Mouse (Mus musculus) NIH3T3 (cell line): ENCODE results near the gene Dnah7c.
"Not testable (repeated sequence)": the region's sequence is repeated elsewhere in the genome, so short reads cannot be mapped to it uniquely, and the experiment has no call there.

Experiments used
- DNase-seq: peaks from one replicate; pipeline ENCODE4 v3.0.0-alpha.2; 2012; ENCODE audit warnings: low read depth

Dnah7c gene

DNA sequence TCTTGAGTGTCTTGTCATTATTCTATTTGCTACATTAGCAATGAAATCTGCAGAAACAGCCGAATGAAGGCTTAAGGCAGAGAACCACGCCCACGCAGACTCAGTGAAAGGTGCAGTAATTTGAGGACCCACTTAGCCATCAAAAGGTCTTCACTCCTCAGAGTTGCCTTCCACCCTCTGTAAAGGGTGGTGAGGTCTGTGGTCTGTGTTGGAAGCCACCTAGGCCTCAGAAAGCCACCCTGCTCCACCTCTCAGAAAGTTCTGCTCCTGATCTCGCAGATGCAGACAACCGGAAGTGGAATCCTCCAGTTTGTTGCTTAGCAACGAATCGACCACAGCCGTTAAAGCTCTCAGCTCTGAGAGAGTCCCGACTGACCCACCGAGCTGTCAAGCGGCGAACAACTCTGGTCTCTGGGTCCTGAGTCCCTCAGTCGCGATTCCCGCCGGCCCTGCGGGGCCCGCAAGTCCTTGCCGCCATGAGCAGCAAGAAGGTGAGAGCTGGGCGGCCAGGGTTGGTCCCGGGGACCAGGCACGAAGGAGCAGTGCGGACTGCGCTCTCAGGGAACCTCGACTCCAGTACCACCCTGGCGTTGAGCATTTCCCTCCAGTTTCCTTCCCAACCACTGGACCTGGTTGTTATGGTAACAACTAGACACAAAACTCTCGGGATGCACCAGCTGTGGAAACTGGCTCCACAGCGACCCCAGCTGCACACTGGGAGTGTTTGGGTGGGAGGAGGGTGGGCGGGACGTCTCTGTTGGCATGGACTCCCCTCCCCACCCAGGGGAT is at the start of gene Dnah7c:
Dnah7c (plus strand) TSS at position 456 of the 789 bp plus-strand sequence.
- DNase-seq, result no peak

DNA sequence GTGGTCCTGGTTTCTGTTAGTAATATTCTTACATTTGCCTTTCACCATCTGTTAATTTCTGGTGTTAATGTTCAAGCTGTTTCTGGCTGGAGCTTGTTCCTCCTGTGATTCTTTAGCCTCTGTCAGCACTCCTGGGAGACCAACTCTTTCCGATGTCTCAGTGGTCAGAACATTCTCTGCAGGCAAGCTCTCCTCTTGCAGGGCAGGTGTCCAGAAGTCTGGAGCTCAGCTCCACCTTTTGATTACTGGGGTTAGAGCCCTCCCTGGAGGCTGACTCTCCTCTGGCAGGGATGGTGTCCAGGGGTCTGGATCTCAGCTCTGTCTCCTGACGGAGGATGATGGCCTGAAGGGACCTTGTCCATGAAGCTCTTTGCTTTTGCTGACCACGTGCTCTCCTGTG is 44.8 kb upstream of the Dnah7c start:
- not testable (repeated sequence) for DNase-seq

DNA sequence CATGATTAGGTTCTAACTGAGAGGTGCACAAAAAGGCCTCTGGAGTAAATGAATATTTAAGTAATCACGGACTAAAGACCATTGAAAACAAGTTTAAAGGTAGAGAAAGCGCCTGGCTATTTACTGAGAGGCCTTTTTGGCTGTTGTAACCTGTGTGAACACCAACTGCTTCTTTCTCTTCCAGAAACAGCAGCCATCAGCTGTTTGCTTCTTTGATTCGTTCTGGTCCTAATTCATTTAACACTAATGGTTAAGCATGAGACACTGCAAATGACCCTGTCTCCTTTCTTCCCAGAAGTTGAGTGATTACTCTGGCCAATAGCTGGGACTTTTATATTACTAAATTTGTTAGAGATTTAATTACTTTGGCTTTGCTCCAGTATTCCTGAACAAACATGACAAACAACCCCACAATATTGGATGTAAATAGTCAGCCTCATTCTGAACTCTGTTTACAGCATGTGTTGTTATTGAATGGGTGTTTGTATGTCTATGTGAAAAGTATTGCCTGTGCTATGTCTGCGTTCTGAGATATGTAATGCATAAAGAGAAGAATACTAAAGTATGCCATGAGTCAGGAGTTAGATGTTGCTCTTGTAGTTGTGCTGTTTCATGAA is 30.6 kb upstream of the Dnah7c start:
- DNase-seq, result not testable (repeated sequence)

DNA sequence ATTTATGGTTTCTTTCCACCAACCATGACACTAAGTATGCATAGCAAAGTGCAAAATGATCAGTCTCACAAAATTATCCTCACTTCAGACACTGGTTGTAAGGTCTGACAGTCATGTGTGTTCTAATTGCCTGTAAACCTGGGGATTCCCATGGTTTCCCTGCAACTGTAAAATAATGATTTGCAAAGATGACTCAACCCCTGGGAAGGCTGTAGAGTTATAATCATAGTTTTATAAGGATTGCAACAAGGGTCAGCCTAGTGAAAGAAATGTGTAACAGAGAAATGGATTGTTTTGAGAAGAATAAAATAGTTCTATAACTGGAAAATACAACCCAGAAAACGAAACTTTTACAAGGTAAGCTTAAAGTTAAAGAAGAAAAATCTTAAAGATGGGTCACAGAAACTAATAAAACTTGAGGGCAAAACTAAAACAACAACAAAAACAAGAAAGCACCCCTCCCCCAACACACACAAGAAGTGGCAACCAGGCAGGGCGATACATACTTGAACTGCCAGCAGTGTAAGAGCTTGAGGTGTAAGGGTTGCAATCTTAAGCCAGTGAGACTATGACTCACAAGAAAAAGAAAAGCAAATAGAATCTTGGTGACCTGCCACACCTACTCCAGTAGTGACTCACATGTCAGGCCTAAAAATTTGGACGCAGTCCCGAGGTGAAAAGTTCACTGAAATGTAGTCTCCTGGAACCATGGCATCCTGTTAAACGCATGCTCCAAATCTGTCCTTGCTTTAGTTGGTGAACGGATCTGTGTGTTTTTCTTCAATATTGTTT is 16.9 kb upstream of the Dnah7c start:
- DNase-seq, result peak; percentile 63

DNA sequence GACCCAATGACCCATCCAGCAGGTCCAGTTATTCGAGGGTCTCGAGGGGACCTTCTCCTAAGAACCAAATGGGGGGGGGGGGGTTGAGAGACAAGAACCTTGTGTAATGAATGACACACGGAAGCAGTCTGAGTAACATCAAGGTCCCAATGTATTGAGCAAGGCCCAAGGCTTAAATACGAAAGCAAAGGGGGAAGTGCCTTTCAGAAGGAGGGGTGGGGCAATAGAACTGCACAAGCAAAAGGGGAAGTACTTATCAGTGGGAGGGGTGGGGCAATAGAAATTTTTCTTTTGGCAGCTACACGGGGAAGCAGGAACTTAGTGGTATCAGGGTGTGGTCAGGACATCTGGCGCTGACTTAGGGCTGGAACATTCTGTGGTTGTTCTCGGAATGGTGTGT is 10.6 kb upstream of the Dnah7c start:
- not testable (repeated sequence) for DNase-seq

DNA sequence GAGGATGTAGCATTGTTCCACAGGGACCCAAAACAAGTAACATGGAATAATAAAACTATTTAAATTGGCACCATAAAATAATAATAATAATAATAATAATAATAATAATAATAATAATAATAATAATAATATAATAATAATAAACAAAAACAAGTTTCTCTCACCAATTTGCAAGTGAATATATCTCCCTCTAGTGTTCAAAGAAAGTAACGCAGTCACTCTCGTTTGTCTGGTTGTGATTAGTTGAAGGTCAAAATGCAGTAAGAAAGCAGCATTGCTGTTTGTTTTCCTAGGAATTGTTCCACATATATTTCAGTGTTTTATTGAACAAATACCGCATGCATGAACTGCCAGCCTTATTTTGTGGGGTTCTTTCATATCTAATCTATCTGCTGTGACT is 8.4 kb upstream of the Dnah7c start:
- peak; percentile 77 for DNase-seq

DNA sequence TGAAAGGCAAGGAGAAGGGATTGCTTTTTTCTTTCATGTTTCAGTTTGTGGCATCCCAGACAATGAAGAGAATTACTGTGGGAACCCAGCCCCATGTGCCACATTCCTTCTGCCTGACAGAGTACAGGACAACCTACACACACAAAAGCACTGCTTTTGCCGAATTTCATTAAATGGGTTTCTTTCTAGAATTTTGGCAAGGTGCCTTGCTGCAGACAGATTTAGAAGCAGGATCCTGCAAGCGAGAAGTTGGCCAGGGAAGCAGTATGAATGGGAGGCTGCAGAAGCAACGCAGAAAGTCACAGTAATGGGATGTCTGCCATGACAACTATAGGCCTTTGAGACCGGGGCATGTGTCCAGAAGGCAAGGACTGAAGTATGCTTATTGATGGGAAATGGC is 6.4 kb upstream of the Dnah7c start:
- not testable (repeated sequence) for DNase-seq

DNA sequence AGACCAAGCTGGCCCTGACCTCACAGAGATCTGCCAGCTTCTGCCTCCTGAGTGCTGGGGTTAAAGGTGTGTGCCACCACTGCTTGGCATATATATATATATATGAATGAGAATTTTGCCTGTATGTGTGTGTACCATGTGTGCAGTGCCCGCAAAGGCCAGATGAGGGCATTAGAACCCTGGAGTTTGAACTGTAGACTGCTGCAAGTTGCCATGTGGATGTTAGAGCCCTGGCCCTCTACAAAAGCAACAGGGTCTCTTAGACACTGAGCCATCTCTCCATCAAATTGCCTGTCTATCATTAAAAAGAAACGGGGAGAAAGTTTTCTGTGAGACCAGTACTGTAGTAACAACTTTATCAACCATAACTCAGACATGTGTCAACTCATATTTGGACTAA is 3.0 kb downstream of the Dnah7c start:
- no peak for DNase-seq

DNA sequence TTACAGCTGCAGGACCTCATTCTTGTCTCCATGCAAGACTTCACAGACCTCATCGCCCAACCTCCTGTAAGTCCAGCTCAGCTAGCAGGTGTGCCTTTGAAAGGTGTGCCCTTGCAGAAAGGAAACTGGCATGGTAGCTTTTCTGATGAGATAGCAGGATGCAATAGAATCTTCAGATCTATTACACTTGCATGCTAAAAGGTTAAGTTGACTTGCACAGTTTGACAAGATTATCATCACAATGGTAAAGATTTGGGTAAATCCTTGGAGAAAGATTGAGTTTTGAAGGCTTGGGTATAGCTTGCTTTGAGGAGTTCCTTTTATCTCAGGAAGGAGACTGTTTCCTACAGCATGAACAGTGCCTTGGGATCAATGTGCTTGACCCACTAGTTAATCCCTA is 89.3 kb downstream of the Dnah7c start:
- not testable (repeated sequence) for DNase-seq

DNA sequence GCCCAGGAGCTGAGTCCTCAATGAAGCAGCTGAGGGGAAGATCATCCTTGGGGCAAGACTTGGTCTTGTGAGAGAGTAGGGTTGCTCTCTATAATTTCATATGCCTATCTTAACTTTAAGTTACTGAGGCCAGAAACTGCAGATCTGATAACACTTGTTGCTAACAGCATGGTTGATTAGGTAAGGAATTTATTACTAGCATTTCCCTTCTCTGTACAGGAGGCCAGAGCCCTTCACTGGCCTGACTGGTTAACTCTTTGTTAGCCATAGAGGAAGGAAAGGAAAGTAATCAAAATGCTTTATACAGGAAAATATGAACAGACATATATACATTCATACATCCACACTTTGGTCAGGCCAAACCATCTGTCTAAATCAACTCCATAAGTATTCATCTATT is 95.6 kb downstream of the Dnah7c start:
- DNase-seq, result no peak

DNA sequence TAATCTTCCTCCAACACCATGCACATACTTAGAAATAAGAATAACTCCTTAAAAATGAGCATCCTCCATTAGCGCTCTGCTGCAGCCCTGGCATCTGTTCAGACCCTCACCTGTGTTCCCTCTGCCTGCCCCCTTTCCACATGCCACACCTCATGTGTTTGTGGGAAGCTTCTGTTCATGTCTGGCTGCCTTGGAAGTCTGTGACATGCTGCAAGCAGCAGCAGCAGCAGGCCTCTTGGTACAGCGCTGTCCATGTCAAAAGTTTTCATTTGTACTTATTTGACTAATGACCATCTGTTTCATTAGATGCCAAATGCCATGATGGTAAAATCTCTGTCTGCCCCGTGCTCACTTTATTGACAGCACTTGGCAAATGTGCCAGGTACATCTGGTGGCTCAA is 101.1 kb downstream of the Dnah7c start:
- DNase-seq, result not testable (repeated sequence)

DNA sequence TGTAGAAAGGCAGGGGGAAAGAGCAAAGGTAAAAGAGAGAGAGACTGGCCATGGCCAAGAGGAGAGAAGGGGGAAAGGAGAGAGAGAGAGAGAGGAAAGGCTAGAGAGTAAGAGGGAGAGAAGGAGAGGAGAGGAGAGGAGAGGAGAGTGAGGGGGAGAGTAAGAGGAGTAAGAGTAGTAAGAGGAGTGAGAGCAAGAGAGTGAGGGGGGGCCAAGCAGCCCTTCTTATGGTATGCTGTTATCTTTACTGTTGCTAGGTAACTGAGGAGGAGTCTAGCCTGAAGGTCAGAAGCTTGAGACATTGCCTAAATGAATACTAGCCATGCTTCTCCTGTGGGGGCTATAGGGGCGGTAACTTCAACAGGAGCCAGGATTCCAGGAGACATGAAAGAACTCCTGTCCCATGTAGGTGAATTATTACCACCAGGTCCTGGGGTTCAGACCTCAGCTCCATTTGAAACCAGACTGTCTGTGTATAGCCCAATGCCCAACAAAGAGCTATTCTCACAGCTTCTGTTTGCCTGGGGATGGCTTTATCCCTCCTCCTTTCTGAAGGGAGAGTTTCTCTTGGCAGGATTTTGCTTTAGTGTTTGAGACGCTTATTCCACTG is 119.5 kb downstream of the Dnah7c start:
- DNase-seq, result no peak

DNA sequence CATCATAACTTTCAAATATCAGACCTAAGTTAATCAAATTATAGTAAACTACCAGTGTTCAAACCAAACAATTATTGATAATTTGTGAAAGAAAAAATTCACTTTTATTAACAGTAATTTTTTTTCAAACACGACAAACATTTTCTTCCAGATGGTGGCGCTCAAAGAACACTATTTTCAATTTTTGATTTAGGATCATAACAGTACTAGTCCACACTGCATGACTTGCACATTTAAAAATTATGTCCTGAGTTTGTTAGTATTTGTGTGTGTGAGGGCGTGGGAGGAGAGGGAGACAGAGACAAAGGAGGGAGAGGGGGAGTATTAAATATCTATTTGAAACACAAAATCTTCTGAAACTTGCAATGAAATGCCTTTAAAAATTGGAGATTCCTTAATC is 155.0 kb downstream of the Dnah7c start:
- peak; percentile 59 for DNase-seq

DNA sequence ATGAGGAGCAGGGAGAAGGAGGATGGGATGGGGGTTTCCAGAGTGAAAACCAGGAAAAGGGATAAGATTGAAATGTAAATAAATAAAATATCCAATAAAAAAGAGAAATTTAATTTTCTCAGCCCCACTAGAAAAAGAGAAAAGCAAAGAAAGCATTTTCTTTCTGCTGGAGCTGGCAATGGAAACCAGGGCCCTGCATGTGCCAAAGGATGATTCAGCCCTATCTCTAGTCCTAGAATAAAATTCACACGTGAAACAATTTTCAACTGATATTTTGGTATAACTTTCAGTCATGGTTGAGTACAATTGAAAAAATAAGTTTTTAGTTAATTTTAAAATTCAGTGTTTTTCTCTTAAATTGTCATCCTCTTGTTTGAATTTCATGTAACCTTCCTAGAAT is 168.4 kb downstream of the Dnah7c start:
- DNase-seq, result not testable (repeated sequence)

DNA sequence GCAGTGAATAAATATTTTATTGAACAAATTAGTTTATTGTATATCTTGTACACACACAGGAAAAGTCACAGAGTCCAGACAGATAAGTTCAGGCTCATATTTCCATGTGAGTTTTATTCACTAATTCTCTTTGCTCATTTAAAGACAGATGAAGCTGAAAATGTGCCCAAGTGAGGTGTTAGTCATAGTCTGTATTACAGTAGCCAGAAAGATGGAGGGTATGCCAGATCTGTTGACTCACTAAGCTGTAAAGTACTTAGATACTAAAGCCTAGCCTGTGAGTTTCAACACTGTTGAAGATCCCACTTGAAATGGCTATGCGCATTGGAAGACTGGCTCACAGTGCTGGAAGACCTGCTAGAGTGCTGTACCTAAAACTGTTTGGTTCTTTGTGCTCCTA is 171.0 kb downstream of the Dnah7c start:
- not testable (repeated sequence) for DNase-seq

DNA sequence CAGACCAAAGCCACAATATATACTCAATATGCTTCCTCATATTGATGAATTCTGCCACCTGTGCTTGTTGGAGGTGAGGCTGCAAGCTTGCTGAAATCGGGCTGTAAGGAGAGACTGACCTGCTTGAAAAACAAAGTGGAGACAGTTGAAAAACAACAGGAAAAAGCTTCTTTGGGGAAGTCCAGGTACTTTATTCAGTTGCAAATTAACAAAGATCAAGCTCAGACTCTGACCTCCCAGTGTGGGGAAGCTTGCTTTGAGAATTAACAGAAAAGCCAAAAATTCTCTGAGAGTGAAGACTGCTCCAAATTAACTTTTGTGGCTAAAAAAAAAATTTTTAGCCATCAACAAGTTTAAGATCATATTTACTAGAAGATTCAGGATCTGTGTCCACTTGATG is 194.9 kb downstream of the Dnah7c start:
- no peak for DNase-seq

DNA sequence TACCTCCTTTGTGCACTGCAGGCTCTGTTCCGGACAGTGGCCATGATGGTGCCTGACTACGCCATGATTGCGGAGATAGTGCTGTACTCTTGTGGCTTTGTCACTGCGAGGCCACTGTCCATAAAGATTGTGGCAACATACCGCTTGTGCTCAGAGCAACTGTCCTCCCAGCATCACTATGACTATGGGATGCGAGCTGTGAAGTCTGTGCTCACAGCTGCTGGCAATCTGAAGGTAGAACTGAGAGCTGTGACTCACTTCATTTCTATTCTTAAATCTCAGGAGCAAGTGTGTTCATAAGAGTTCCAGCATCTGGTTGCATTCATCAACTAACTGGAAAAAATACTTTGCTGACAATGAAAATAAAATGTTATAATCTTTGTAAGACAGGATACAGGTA is 200.5 kb downstream of the Dnah7c start:
- DNase-seq, result not testable (repeated sequence)

DNA sequence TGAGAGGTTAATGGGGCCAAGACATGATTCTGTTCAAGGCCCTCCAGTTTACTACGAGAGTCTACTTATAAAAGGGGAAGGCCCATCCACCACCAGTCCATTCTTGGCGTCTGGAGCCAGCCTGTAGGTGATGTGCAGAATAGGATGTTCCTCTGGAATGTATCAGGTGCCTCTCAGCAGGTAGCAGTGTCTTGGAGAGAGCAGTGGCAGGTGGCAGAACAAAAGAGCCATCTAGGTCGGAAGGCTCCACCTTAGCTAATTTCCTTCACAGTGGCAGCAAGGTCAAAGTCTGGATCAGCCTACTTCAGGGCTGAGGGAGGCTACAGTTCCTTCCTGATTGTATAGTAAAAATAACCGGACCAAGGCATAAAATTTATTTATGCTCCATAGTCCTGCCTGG is 224.4 kb downstream of the Dnah7c start:
- not testable (repeated sequence) for DNase-seq

DNA sequence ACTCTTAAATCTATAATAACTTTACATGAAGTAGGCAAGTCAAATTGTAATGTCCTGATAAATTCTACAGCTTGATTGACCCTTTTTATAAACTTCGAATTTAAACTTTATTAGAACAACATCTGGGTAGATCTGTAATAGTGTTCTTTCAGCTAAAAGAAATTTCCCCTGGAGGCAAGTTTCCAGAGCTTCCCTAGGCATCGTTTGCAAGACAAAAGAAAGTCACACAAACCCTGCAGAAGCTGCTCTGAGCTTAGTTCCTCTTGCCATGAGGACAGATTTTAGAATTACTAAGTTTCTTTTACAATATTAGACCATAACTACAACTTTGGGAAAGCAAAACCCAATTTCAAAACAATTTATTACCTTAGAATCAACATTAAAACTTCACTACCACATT is 227.3 kb downstream of the Dnah7c start:
- DNase-seq, result not testable (repeated sequence)

DNA sequence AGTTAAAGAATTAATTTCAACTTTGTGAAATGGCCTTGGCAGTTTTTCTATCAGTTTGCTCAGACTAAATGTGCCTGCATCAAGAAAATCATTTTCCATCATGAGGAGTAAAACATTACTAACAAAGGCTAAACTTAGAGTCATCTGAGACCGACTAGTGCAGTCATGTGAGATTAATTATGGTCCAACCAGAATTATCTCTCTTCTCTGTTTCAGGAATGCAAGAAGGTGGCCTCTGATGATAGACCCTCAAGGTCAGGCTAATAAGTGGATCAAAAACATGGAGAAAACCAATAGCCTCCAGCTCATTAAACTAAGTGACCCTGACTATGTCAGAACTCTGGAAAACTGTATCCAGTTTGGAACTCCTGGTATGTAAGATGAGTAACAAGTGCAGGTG is 299.4 kb downstream of the Dnah7c start:
- DNase-seq, result not testable (repeated sequence)

DNA sequence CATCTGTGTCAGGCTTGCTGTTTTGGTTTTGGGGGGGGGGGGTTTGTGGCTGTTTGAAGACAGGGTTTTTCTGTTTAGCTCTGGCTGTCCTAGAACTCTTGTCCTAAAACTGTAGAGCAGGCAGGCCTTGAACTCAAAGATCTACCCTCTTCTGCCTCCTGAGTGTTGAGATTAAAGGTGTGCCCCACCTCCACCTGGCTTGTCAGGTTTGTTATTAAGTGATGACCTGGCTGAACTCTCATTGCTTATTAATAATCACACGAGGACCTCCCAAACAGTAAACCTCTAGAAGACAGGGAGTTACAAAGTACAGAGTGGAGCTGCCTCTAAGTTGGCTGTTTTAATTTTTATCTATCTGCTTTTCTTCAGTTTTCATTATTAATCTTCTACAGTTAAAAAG is 299.9 kb downstream of the Dnah7c start:
- no peak for DNase-seq

DNA sequence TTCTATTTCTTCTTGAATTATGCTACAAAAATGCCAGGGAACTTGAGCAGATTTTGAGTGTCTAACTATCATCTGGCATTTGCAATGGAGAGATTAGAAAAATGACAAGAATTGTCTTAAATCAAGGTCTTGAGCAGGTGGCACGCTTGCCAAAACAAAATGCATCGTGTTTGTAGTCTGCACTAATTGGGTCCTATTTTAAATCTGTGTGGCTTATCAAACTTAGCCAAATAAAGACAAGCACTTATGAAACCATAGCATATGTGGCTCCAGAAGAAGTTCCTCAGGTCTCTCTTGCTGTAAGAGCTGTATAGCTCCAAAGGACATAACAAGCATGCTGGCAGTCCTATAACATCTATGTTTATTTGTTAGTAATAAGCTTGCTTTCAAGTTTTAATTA is 300.3 kb downstream of the Dnah7c start:
- DNase-seq, result not testable (repeated sequence)
